Mouse (Mus musculus): ENCODE results near the gene Pdx1. TPM values are rescaled to one million over a fixed set of nuclear protein-coding genes. Genes with fewer than 3 reads are reported as not detected.

The Pdx1 gene
- polyA plus RNA-seq, 1 experiment from 2014 or later, result not detected

- no peak overlapping the region for H3K4me3 ChIP-seq
- no peak overlapping the region for H3K27ac ChIP-seq
- 20% methylated on average over 18 of the region's 18 CpGs for WGBS
- peaks cover 66% of the 10 kb centered on the region for H3K27me3 ChIP-seq (ENCODE audit: low read depth, poor library complexity, severe bottlenecking)
- peaks cover 17% of the 10 kb centered on the region for H3K4me1 ChIP-seq
- no peaks in the 10 kb centered on the region for H3K36me3 ChIP-seq
- peak; percentile 92 for DNase-seq (ENCODE audit: low spot score)
- H3K9me3 ChIP-seq (replicated peaks), result no peaks in the 10 kb centered on the region
These were observed 23.6 kb downstream of the Pdx1 start for GRCm38 (mm10) chr5:147293127-147293910.

DNA sequence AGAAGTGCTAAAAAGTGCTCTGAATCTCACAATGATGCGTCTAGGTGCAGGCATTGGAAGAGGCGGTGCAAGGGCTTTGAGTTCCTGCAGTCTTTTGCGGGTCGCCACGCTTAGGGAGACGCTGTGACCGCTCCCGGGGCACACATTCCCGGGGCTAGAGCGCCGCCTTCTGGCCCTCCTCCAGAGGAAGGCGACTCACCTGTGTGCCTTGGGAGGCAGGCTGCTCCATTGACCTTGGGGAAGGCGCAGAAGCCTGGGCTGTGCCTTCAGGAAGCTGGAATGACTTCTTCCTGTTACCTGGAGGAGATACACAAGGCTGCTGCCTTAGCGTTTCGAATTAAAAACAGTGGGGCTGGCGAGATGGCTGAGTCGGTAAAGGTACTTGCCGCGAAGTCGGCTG lies 24.4 kb downstream of the Pdx1 start:
- H3K27me3 ChIP-seq (ENCODE audit: low read depth, poor library complexity, severe bottlenecking), result peaks cover 72% of the 10 kb centered on the region
- H3K4me3 ChIP-seq, result no peak overlapping the region
- peak; percentile 65 for DNase-seq (ENCODE audit: low spot score)
- H3K4me1 ChIP-seq, result peaks cover 19% of the 10 kb centered on the region
- no peaks in the 10 kb centered on the region for H3K9me3 ChIP-seq (replicated peaks)
- 20% methylated on average over 20 of the region's 20 CpGs for WGBS
- H3K36me3 ChIP-seq, result no peaks in the 10 kb centered on the region
- no peak overlapping the region for H3K27ac ChIP-seq

DNA sequence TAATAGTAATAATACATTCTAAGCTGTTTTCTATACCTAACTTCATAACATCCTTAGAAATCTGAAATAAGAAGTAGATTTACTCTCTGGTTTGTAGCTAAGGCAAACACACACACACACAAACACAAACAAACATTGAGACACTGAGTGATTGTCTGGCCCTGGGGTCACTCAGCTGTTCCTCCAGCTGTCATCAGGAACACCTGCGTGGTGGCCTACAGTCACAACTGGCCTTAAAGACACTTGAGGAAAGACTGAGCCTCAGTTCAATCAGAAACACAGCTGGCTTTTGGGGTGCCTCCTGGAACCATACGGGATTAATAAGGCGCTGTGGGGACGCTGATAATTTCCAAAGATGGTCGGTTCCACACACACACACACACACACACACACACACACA lies 27.5 kb downstream of the Pdx1 start:
- WGBS, result 71% methylated on average over 5 of the region's 5 CpGs
- no peak for DNase-seq (ENCODE audit: low spot score)
- Histone ChIP-seq H3K36me3 (no peaks in the 10 kb centered on the region), H3K4me3 (no peak overlapping the region), H3K27ac (no peak overlapping the region), H3K9me3 (replicated peaks) (no peaks in the 10 kb centered on the region), H3K4me1 (peaks cover 41% of the 10 kb centered on the region), H3K27me3 (ENCODE audit: low read depth, poor library complexity, severe bottlenecking) (peaks cover 97% of the 10 kb centered on the region)

DNA sequence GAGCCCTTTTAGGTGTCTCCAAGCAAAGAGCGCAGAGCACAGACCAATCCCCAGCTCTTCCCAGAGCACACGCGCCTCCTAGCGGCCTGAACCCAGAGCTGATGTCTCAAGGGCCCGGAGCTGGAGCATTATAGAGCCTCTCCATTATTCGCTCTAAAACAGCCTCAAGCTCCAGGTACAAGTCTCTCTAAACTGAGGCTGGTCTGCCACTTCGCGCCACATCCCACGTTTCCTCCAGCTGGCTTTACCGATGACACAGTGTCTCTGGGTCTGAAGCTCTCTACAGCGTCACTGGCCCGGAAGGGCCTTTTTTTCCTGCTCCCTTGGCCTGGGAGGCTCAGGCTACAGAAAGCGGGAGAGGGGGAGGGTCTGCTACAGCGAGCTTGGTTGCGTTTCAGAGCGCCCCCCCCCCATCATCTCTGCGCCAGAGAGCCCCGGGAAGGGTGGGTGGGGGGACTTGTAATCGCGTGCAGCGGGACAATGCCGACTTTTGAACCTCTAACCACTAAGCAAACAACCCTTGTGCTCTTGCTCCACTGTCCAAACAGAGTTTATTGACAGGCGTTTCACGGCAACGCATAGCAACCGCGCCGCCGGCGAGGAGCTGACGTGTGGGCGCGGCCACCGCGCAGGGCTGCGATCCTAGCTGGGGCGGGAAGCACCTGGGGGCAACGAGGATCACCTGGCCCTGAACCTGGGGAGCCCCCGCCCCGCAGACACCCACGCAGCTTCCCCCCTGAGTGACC lies 29.7 kb downstream of the Pdx1 start:
- no peak overlapping the region for H3K27ac ChIP-seq
- H3K27me3 ChIP-seq (ENCODE audit: low read depth, poor library complexity, severe bottlenecking), result peaks cover 97% of the 10 kb centered on the region
- peak overlapping the region; percentile 44 for H3K4me3 ChIP-seq
- peak; percentile 78 for DNase-seq (ENCODE audit: low spot score)
- H3K9me3 ChIP-seq (replicated peaks), result no peaks in the 10 kb centered on the region
- H3K36me3 ChIP-seq, result no peaks in the 10 kb centered on the region
- WGBS, result 1% methylated on average over 41 of the region's 41 CpGs
- H3K4me1 ChIP-seq, result peaks cover 33% of the 10 kb centered on the region

DNA sequence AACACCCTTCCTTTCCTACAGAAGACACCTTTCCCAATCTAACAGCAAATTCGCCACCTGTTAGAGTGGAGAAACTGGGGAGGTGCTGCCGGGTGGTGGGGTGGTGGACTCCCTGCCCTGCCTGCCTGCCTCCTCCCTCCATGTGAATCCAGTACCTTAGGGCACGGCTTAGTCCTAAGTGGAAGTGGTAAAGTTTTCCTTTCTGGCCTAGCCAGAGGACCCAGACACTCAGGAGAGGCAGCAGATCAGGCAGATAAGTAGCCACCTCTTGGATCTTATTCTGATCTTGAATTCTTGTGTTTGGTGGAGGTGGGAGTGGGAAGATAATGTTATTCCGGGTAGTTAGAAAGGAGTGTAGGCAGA lies 30.2 kb downstream of the Pdx1 start:
- DNase-seq (ENCODE audit: low spot score), result no peak
- no peaks in the 10 kb centered on the region for H3K9me3 ChIP-seq (replicated peaks)
- H3K4me1 ChIP-seq, result peaks cover 39% of the 10 kb centered on the region
- peaks cover 97% of the 10 kb centered on the region for H3K27me3 ChIP-seq (ENCODE audit: low read depth, poor library complexity, severe bottlenecking)
- no peaks in the 10 kb centered on the region for H3K36me3 ChIP-seq
- H3K27ac ChIP-seq, result no peak overlapping the region
- peak overlapping the region; percentile 44 for H3K4me3 ChIP-seq
- WGBS, result 9% methylated on average over 4 of the region's 4 CpGs

- Histone ChIP-seq H3K9me3 (replicated peaks) (no peaks in the 10 kb centered on the region), H3K4me1 (peaks cover 50% of the 10 kb centered on the region), H3K4me3 (peak overlapping the region; percentile 23), H3K36me3 (no peaks in the 10 kb centered on the region), H3K27ac (no peak overlapping the region), H3K27me3 (ENCODE audit: low read depth, poor library complexity, severe bottlenecking) (peaks cover 97% of the 10 kb centered on the region)
- peak; percentile 65 for DNase-seq (ENCODE audit: low spot score)
- 6% methylated on average over 21 of the region's 21 CpGs for WGBS
These were observed 31.4 kb downstream of the Pdx1 start for GRCm38 (mm10) chr5:147300917-147301780.

- no peak overlapping the region for H3K27ac ChIP-seq
- H3K4me3 ChIP-seq, result peak overlapping the region; percentile 23; the same call in 1 of the 2 replicates
- peaks cover 99% of the 10 kb centered on the region for H3K27me3 ChIP-seq (ENCODE audit: low read depth, poor library complexity, severe bottlenecking)
- H3K36me3 ChIP-seq, result no peaks in the 10 kb centered on the region
- 10% methylated on average over 10 of the region's 10 CpGs for WGBS
- H3K9me3 ChIP-seq (replicated peaks), result no peaks in the 10 kb centered on the region
- peaks cover 56% of the 10 kb centered on the region for H3K4me1 ChIP-seq
- DNase-seq (ENCODE audit: low spot score), result peak; percentile 61
These were observed 32.0 kb downstream of the Pdx1 start for GRCm38 (mm10) chr5:147301781-147302070.

GRCm38 (mm10) chr5:147302141-147302540 lies 32.4 kb downstream of the Pdx1 start:
- DNase-seq (ENCODE audit: low spot score), result no peak
- WGBS, result 25% methylated on average over 8 of the region's 8 CpGs
- Histone ChIP-seq H3K27me3 (ENCODE audit: low read depth, poor library complexity, severe bottlenecking) (peaks cover 99% of the 10 kb centered on the region), H3K27ac (no peak overlapping the region), H3K9me3 (replicated peaks) (no peaks in the 10 kb centered on the region), H3K4me3 (no peak overlapping the region), H3K4me1 (peaks cover 60% of the 10 kb centered on the region), H3K36me3 (no peaks in the 10 kb centered on the region)

- no peaks in the 10 kb centered on the region for H3K36me3 ChIP-seq
- no peak for DNase-seq (ENCODE audit: low spot score)
- H3K27ac ChIP-seq, result no peak overlapping the region
- 10% methylated on average over 13 of the region's 13 CpGs for WGBS
- H3K9me3 ChIP-seq (replicated peaks), result no peaks in the 10 kb centered on the region
- no peak overlapping the region for H3K4me3 ChIP-seq
- H3K27me3 ChIP-seq (ENCODE audit: low read depth, poor library complexity, severe bottlenecking), result peaks cover 99% of the 10 kb centered on the region
- H3K4me1 ChIP-seq, result peaks cover 65% of the 10 kb centered on the region
These were observed 33.1 kb downstream of the Pdx1 start for GRCm38 (mm10) chr5:147302746-147303400.

DNA sequence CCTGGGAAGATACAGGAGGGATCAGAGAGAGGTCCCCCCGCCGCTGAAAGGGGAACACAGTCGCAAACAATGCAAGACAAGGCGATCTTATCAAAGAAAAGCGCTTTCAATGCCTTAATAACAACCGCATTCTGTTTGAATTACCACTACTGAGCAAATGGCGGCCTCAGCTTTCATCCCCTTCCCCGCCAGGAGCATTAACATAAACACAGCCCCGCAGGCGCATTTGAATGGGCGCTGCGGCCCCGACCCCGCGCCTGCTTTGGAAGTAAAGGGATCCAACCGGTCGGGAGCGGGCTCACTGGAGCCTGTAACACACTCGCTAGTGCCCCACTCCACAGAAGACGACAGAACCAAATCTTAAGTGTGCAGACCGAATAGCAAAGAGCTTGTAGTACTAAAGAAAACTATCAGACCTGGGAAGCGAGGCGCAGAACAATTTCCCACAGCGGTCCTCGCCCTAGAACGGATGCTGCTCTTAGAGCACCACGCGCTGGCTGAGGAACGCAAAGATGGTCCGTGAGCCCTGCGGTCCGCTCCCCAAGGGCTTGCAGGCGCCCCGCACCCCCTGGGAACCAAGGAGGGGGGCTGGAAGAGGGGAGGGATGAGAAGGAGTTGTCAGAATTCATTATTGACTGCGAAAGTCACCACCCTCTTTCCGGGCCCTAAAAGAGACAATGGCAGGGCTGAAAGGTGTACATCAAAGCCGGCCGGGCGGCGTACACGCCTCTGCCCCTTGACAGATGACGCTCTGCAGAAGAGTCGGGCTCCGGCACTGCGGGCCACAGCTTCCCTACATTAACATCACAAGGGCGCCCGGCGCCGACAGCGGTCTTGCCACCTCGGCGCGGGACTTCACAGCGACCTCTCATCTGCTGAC lies 34.8 kb downstream of the Pdx1 start:
- Histone ChIP-seq H3K4me3 (peak overlapping the region; percentile 30), H3K27ac (no peak overlapping the region), H3K27me3 (ENCODE audit: low read depth, poor library complexity, severe bottlenecking) (peaks cover 100% of the 10 kb centered on the region), H3K36me3 (no peaks in the 10 kb centered on the region), H3K4me1 (peaks cover 69% of the 10 kb centered on the region), H3K9me3 (replicated peaks) (no peaks in the 10 kb centered on the region)
- WGBS, result under 1% methylated on average over 54 of the region's 54 CpGs
- DNase-seq (ENCODE audit: low spot score), result peak; percentile 67

DNA sequence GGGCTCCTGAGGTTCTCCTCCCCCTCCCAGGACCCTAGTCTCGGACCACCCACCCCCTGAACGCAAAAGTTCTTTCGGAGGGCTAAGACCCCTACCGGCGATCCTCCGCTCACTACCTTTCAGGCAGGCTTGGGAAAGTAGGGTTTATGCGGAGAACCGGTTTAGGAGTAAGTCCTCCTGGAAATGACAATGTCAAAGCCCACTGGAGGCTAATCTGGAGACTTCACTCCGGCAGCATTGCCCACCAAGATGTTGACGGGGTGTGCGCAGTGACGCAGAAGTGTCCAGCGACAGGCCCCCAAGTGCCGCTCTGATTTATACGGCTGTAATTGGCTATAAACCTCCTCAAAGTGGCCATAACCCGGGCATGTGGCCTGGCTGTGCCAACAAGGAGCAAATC lies 35.4 kb downstream of the Pdx1 start:
- peak overlapping the region; percentile 30 for H3K4me3 ChIP-seq
- H3K27me3 ChIP-seq (ENCODE audit: low read depth, poor library complexity, severe bottlenecking), result peaks cover 100% of the 10 kb centered on the region
- peaks cover 67% of the 10 kb centered on the region for H3K4me1 ChIP-seq
- H3K27ac ChIP-seq, result no peak overlapping the region
- H3K9me3 ChIP-seq (replicated peaks), result no peaks in the 10 kb centered on the region
- no peaks in the 10 kb centered on the region for H3K36me3 ChIP-seq
- DNase-seq (ENCODE audit: low spot score), result peak; percentile 69
- 0% methylated on average over 16 of the region's 16 CpGs for WGBS

Measured in limb, embryonic 10.5 days (tissue).